Mouse (Mus musculus): ENCODE results near the gene Mdm4. TPM values are rescaled to one million over a fixed set of nuclear protein-coding genes. Genes with fewer than 3 reads are reported as not detected.

Gene Mdm4
- polyA plus RNA-seq, 1 experiment from 2014 or later, result 31.9 TPM

DNA sequence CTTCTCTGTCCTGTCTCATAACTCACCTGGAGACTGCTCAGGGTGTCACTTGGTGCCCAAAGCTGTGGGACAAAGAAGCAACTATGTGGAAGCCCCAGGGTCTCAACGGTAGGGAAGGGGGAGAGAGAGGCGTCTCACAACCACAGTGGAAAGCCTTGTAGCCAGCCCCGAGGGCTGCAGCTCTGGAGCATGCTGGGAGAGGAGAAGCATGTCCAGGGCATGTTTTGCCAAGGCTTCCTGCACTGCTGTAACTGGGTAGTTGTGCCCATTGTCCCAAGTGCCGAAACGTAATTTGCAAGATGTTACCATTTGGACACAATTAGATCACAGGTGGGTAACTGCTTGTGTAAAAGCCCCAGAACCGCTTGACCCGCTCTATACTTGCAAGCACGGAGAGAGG is 111.1 kb downstream of the Mdm4 start:
- DNase-seq (ENCODE audit: low spot score), result no peak
- Histone ChIP-seq H3K36me3 (no peaks in the 10 kb centered on the region), H3K9me3 (no peaks in the 10 kb centered on the region), H3K4me3 (no peak overlapping the region), H3K27me3 (ENCODE audit: insufficient read depth, poor library complexity, severe bottlenecking) (peaks cover 33% of the 10 kb centered on the region), H3K27ac (no peak overlapping the region), H3K4me1 (replicated peaks) (peaks cover 54% of the 10 kb centered on the region)
- 81% methylated on average over 8 of the region's 8 CpGs for WGBS

DNA sequence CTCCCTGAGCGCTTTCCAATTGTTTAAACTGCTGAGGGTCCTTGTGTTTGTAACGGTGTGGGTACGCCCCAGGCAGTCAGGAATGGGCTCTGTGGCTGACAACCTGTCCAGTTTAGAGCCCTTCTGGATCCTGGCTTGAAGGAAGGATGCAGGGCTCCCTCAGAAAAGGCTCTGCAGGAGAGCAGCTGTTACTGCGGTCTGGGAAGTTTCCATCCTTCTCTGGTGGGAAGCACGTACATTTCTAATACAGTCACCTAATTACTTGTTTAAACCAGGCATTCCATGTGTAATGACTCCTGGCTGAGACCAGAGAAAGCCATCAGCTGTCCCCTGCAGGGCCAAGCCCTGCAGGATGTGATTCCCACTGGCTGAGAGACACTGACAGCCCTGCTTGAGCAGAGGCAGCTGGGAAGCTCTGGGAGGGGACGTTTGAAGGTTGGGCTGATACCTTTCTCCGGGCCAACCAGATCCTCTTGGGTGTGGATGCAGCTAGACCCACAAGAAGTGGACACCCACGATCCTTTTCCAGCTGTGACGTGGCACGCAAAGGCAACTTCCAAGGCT is 112.2 kb downstream of the Mdm4 start:
- Histone ChIP-seq H3K27ac (no peak overlapping the region), H3K9me3 (no peaks in the 10 kb centered on the region), H3K27me3 (ENCODE audit: insufficient read depth, poor library complexity, severe bottlenecking) (peaks cover 33% of the 10 kb centered on the region), H3K4me1 (replicated peaks) (peaks cover 56% of the 10 kb centered on the region), H3K36me3 (no peaks in the 10 kb centered on the region), H3K4me3 (no peak overlapping the region)
- 22% methylated on average over 10 of the region's 10 CpGs for WGBS
- no peak for DNase-seq (ENCODE audit: low spot score)

GRCm38 (mm10) chr1:132917554-132917953 is 112.8 kb downstream of the Mdm4 start:
- 11% methylated on average over 8 of the region's 8 CpGs for WGBS
- H3K27me3 ChIP-seq (ENCODE audit: insufficient read depth, poor library complexity, severe bottlenecking), result peaks cover 33% of the 10 kb centered on the region
- H3K4me1 ChIP-seq (replicated peaks), result peaks cover 53% of the 10 kb centered on the region
- H3K9me3 ChIP-seq, result no peaks in the 10 kb centered on the region
- H3K27ac ChIP-seq, result no peak overlapping the region
- H3K36me3 ChIP-seq, result no peaks in the 10 kb centered on the region
- no peak overlapping the region for H3K4me3 ChIP-seq
- DNase-seq (ENCODE audit: low spot score), result no peak

- no peak for DNase-seq (ENCODE audit: low spot score)
- WGBS, result 54% methylated on average over 6 of the region's 6 CpGs
- Histone ChIP-seq H3K4me3 (no peak overlapping the region), H3K27me3 (ENCODE audit: insufficient read depth, poor library complexity, severe bottlenecking) (peaks cover 33% of the 10 kb centered on the region), H3K36me3 (no peaks in the 10 kb centered on the region), H3K4me1 (replicated peaks) (peaks cover 41% of the 10 kb centered on the region), H3K9me3 (no peaks in the 10 kb centered on the region), H3K27ac (no peak overlapping the region)
These were observed 114.4 kb downstream of the Mdm4 start for GRCm38 (mm10) chr1:132915849-132916493.

GRCm38 (mm10) chr1:132910414-132911041 is 119.8 kb downstream of the Mdm4 start:
- Histone ChIP-seq H3K4me3 (no peak overlapping the region), H3K36me3 (no peaks in the 10 kb centered on the region), H3K27ac (no peak overlapping the region), H3K27me3 (ENCODE audit: insufficient read depth, poor library complexity, severe bottlenecking) (no peaks in the 10 kb centered on the region), H3K4me1 (replicated peaks) (peaks cover 15% of the 10 kb centered on the region; the same call in 1 of the 2 replicates), H3K9me3 (no peaks in the 10 kb centered on the region)
- DNase-seq (ENCODE audit: low spot score), result no peak
- WGBS, result 76% methylated on average over 11 of the region's 11 CpGs

DNA sequence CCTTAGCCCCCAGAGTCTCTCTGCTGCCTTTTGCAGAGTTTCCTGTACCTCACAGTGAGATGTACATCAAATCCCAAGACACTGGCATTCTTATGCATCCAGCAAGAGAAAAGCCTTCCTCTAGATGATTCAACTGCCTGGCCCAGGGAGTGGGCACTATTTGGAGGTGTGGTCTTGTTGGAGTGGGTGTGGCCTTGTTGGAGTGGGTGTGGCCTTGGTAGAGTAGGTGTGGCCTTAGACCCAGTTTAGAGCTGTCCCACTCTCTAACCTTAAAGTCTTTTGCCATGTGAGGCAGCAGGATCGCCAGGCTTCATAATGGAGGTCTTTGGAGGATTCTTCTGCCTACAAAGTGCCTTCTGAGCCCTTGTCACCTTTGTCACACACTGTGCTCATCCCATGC is 120.4 kb downstream of the Mdm4 start:
- Histone ChIP-seq H3K4me3 (no peak overlapping the region), H3K36me3 (no peaks in the 10 kb centered on the region), H3K27ac (no peak overlapping the region), H3K4me1 (replicated peaks) (peaks cover 15% of the 10 kb centered on the region; the same call in 1 of the 2 replicates), H3K27me3 (ENCODE audit: insufficient read depth, poor library complexity, severe bottlenecking) (no peaks in the 10 kb centered on the region), H3K9me3 (no peaks in the 10 kb centered on the region)
- DNase-seq (ENCODE audit: low spot score), result no peak
- 78% methylated on average over 1 of the region's 1 CpGs for WGBS

Other genes starting within 250 kb of the Mdm4 start
- gene Lrrn2, start 150.3 kb downstream of the Mdm4 start, polyA plus RNA-seq (2016; fragmentation: Nextera tagmentation; extraction: Ambion mirVana), result 7.3 and 10.4 TPM in 2 replicates
- gene Pik3c2b, start 15.1 kb upstream of the Mdm4 start, polyA plus RNA-seq (2016; fragmentation: Nextera tagmentation; extraction: Ambion mirVana), result 16.8 and 20.8 TPM in 2 replicates
- 46.2 and 54.6 TPM in 2 replicates for gene Ppp1r15b, start 100.6 kb upstream of the Mdm4 start, polyA plus RNA-seq (2016; fragmentation: Nextera tagmentation; extraction: Ambion mirVana)
- 8.8 and 17.4 TPM in 2 replicates for gene Plekha6, start 133.6 kb upstream of the Mdm4 start, polyA plus RNA-seq (2016; fragmentation: Nextera tagmentation; extraction: Ambion mirVana)